Mouse (Mus musculus) heart, postnatal 0 days (tissue): Measurements from ENCODE around the gene Pax4. TPM values are rescaled to one million over a fixed set of nuclear protein-coding genes. Genes with fewer than 3 reads are reported as not detected.

Experiments
- ATAC-seq: fragments of 200-750 bp; cut with Nextera tagmentation; 2 replicates; pipeline ENCODE4 v1.8.0; 2017; ENCODE audit warnings: low read depth, moderate number of reproducible peaks, moderate library complexity; ENCODE audit not compliant: insufficient read depth
- DNase-seq: peaks from one replicate; pipeline ENCODE4 v3.0.0-alpha.2; 2016; ENCODE audit warnings: low spot score
- H3K27ac ChIP-seq: fragments of 300-500 bp; sonication (generic); 2 replicates; pipeline ENCODE4 v1.5.1; 2014; ENCODE audit warnings: low read depth, mild to moderate bottlenecking
- H3K27me3 ChIP-seq: fragments of 300-500 bp; sonication (generic); 2 replicates; pipeline ENCODE4 v1.6.1; 2014; ENCODE audit warnings: low read length, mixed read lengths; ENCODE audit not compliant: control insufficient read depth, insufficient read depth
- H3K36me3 ChIP-seq: fragments of 300-500 bp; sonication (generic); replicated peaks from 2 replicates; pipeline ENCODE4 v1.6.1; 2014; ENCODE audit warnings: low read length, mixed read lengths; ENCODE audit not compliant: control insufficient read depth, insufficient read depth
- H3K4me1 ChIP-seq: fragments of 300-500 bp; sonication (generic); 2 replicates; pipeline ENCODE4 v1.6.1; 2014; ENCODE audit warnings: antibody characterized with exemption; ENCODE audit not compliant: control insufficient read depth, insufficient read depth
- H3K4me2 ChIP-seq: fragments of 300-500 bp; sonication (generic); 2 replicates; pipeline ENCODE4 v1.6.1; 2014; ENCODE audit warnings: low read depth, mild to moderate bottlenecking, low read length, moderate library complexity
- H3K4me3 ChIP-seq: fragments of 300-500 bp; sonication (generic); 2 replicates; pipeline ENCODE4 v1.5.1; 2014; ENCODE audit warnings: low read depth, low read length
- H3K9ac ChIP-seq: fragments of 300-500 bp; sonication (generic); replicated peaks from 2 replicates; pipeline ENCODE4 v1.6.1; 2014; ENCODE audit warnings: low read depth, low read length, mixed read lengths
- H3K9me3 ChIP-seq: fragments of 300-500 bp; sonication (generic); replicated peaks from 2 replicates; pipeline ENCODE4 v1.6.1; 2016; ENCODE audit warnings: low read length; ENCODE audit not compliant: control insufficient read depth
- CTCF ChIP-seq: IDR thresholded peaks from 2 replicates; pipeline ENCODE4 v1.5.1; 2016; ENCODE audit warnings: antibody characterized with exemption, control low read depth, low read depth
- EP300 ChIP-seq: IDR thresholded peaks from 2 replicates; pipeline ENCODE4 v1.6.1; 2016; ENCODE audit warnings: antibody characterized with exemption, low read depth
- WGBS: fragments of 180-500 bp; shearing (Covaris S2); extraction: QIAGEN DNeasy Blood & Tissue Kit; methylation state at CpG from one replicate; pipeline ENCODE4 v1.1.7; 2014; 5-methylcytosine and 5-hydroxymethylcytosine counted together
- polyA plus RNA-seq: library from polyadenylated mRNA; unstranded; fragments of >200 nt; fragmentation: Nextera tagmentation; extraction: Ambion mirVana; gene quantifications from 2 replicates; pipeline ENCODE4 v1.2.1, GENCODE M21; 2015
- total RNA-seq: library from RNA; depleted of rRNA; stranded (reverse); fragments of >200 nt; gene quantifications from 2 replicates; pipeline ENCODE4 v1.2.3, GENCODE M21; 2014; ENCODE audit warnings: low replicate concordance

The Pax4 gene
- total and polyA plus RNA-seq, 2 experiments from 2014 or later = not detected

GRCm38 (mm10) chr6:28464630-28465029, 15.5 kb upstream of the Pax4 start:
- 35% methylated on average over 6 of the region's 6 CpGs for WGBS
- no peaks in the 10 kb centered on the region for H3K27me3 ChIP-seq
- no peaks in the 10 kb centered on the region for H3K4me1 ChIP-seq
- H3K27ac ChIP-seq = no peak overlapping the region
- H3K36me3 ChIP-seq = no peaks in the 10 kb centered on the region
- DNase-seq (no peak), ATAC-seq (no peak)
- H3K4me2 ChIP-seq = no peak overlapping the region
- H3K9ac ChIP-seq = no peak overlapping the region
- TF ChIP-seq EP300 (no peak), CTCF (no peak)
- no peaks in the 10 kb centered on the region for H3K9me3 ChIP-seq
- H3K4me3 ChIP-seq = no peak overlapping the region

DNA sequence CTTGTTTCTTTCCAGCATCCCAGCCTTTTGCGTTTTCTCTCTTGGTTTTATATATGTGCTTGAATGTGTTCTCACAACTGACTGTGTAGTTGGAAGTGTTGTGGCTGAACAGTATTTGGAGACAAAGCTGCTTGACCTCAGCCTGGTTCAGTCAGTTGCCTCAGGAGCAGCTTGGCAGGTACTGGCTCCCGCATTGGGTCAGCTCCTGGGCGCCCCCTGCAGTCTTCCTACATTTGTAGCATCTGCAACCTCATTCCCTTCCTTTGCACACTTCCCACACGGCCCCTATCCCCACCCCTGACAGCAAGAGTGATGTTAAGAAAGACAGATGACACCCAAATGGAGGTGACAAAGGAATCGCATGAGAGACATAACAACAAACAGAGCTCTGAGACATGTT, 11.4 kb upstream of the Pax4 start:
- TF ChIP-seq CTCF (peak; percentile 58), EP300 (no peak)
- Histone ChIP-seq H3K9ac (no peak overlapping the region), H3K27ac (no peak overlapping the region), H3K9me3 (no peaks in the 10 kb centered on the region), H3K4me1 (no peaks in the 10 kb centered on the region), H3K4me3 (no peak overlapping the region), H3K27me3 (no peaks in the 10 kb centered on the region), H3K36me3 (no peaks in the 10 kb centered on the region), H3K4me2 (no peak overlapping the region)
- ATAC-seq (no peak), DNase-seq (peak; percentile 34)
- WGBS = 4% methylated on average over 5 of the region's 5 CpGs

DNA sequence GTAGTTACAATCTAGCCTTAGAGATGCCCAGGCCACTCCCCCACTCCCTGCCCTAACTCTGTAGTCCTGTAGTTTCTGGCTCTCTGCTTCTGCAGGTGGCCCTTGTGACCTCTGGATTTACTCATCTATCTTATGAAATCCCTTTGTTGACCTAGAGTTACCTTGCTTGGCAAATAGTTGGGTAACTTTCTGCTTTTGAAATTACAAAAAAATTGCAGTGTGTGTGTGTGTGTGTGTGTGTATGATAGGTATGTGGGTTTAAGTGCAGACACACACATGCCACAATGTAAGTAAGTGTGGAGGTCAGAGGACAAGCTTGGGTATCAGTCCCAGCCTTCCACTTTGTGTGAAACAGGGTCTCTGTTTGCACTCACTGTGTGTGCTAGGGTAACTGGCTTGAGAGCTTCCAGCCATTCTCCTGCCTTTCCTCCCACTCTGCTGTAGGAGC, 10.1 kb upstream of the Pax4 start:
- Histone ChIP-seq H3K4me1 (no peaks in the 10 kb centered on the region), H3K4me2 (no peak overlapping the region), H3K9me3 (no peaks in the 10 kb centered on the region), H3K27me3 (no peaks in the 10 kb centered on the region), H3K36me3 (no peaks in the 10 kb centered on the region), H3K4me3 (no peak overlapping the region), H3K27ac (no peak overlapping the region), H3K9ac (no peak overlapping the region)
- TF ChIP-seq EP300 (no peak), CTCF (no peak)
- DNase-seq (no peak), ATAC-seq (no peak)

DNA sequence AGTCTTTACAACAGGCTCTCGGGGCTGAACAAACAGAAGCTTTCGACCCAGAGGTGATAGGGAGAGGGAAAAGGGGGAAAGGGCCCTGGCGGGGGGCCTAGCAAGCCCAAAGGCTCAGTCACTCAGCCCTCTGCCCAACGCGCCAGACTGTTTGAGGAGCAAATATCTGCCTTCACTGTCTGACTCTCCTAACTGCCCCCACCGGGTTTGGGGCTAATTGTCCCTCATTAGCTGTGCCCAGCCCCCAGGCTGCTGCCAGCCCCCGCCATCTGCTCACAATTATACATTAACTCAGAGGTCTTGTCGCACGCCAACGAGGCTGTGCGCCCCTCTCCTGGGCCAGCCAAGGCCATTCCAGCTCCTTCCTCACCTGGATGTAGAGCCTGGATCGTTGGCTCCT, 1.8 kb upstream of the Pax4 start:
- Histone ChIP-seq H3K36me3 (no peaks in the 10 kb centered on the region), H3K4me1 (no peaks in the 10 kb centered on the region), H3K4me3 (no peak overlapping the region), H3K9me3 (no peaks in the 10 kb centered on the region), H3K9ac (no peak overlapping the region), H3K27me3 (peaks cover 34% of the 10 kb centered on the region), H3K27ac (no peak overlapping the region), H3K4me2 (no peak overlapping the region)
- TF ChIP-seq EP300 (no peak), CTCF (no peak)
- WGBS = under 1% methylated on average over 12 of the region's 12 CpGs
- ATAC-seq (no peak), DNase-seq (no peak)

DNA sequence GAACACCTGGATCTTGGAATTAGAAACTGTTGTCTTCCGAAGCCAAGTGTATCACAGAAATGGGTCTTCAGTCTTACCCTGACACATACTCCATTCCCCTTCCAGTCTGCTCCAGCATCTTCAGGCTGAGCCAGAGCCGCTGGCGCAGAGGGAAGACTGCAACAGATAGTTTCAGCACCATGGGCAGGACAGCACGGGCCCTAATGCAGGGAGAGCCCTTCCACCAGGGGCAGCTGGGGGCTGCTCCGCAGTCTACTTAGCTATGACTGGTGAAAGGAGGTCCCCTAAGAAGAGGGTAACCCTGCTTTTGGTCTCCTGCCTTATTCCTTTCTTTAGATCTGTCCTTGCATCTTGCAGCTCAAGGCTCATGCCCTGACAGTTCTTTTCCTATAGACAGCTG, 1.3 kb upstream of the Pax4 start:
- WGBS = 14% methylated on average over 5 of the region's 5 CpGs
- peaks cover 34% of the 10 kb centered on the region for H3K27me3 ChIP-seq
- no peak overlapping the region for H3K27ac ChIP-seq
- H3K4me3 ChIP-seq = no peak overlapping the region
- no peaks in the 10 kb centered on the region for H3K36me3 ChIP-seq
- H3K9me3 ChIP-seq = no peaks in the 10 kb centered on the region
- H3K4me2 ChIP-seq = no peak overlapping the region
- H3K4me1 ChIP-seq = no peaks in the 10 kb centered on the region
- DNase-seq (no peak), ATAC-seq (no peak)
- no peak overlapping the region for H3K9ac ChIP-seq
- peak; percentile 17; the same call in 1 of the 2 replicates for TF ChIP-seq CTCF
- TF ChIP-seq EP300 = no peak

DNA sequence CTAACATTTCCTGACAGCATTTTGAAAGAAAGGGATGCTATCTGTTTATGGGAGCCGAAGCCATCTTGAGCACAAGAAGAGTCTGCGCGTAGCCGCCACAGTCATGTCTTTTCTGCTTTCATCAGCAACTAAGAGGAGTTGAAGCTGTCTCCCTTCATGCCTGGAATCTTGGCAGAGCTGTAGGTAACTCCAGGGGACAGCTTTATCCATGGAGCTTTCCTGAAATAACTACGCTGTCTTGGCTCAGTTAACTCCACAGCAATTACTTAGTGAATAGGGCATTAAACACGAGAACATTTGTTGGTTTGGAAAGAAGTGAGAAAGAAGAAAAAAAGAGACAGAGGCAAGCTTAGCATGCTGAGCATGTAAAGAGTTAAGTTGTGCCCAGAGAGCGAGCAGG, 1.2 kb downstream of the Pax4 start:
- TF ChIP-seq EP300 (no peak), CTCF (no peak)
- H3K4me1 ChIP-seq = no peaks in the 10 kb centered on the region
- no peak for DNase-seq
- 68% methylated on average over 7 of the region's 7 CpGs for WGBS
- H3K9ac ChIP-seq = no peak overlapping the region
- no peaks in the 10 kb centered on the region for H3K9me3 ChIP-seq
- H3K4me3 ChIP-seq = no peak overlapping the region
- H3K36me3 ChIP-seq = no peaks in the 10 kb centered on the region
- H3K4me2 ChIP-seq = no peak overlapping the region
- H3K27ac ChIP-seq = no peak overlapping the region
- no peak for ATAC-seq
- H3K27me3 ChIP-seq = peaks cover 30% of the 10 kb centered on the region
